Mouse (Mus musculus): ENCODE data around the gene Flnb.

Flnb gene

GRCm38 (mm10) chr14:7944349-7945039, 126.7 kb downstream of the Flnb start:
- no peak for DNase-seq (ENCODE audit: low spot score)

- DNase-seq (ENCODE audit: low spot score), result no peak
Measured at GRCm38 (mm10) chr14:7945261-7945660, 127.5 kb downstream of the Flnb start.

GRCm38 (mm10) chr14:7951234-7951633, 133.5 kb downstream of the Flnb start:
- no peak for DNase-seq (ENCODE audit: low spot score)

GRCm38 (mm10) chr14:7952610-7953254, 135.0 kb downstream of the Flnb start:
- DNase-seq (ENCODE audit: low spot score), result peak; percentile 28

GRCm38 (mm10) chr14:7954071-7954471, 136.3 kb downstream of the Flnb start:
- no peak for DNase-seq (ENCODE audit: low spot score)

- no peak for DNase-seq (ENCODE audit: low spot score)
Measured at GRCm38 (mm10) chr14:7956427-7956826, 138.7 kb downstream of the Flnb start.

- DNase-seq (ENCODE audit: low spot score), result no peak
Measured at GRCm38 (mm10) chr14:7957049-7957448, 139.3 kb downstream of the Flnb start, which contains the start of gene Gm45521. Gene Gm45521, plus strand, starts transcription at chr14:7957288.

GRCm38 (mm10) chr14:7960616-7961015, 142.9 kb downstream of the Flnb start:
- peak; percentile 64 for DNase-seq (ENCODE audit: low spot score)

GRCm38 (mm10) chr14:7961714-7962113, 144.0 kb downstream of the Flnb start:
- DNase-seq (ENCODE audit: low spot score), result peak; percentile 84

- DNase-seq (ENCODE audit: low spot score), result no peak
Measured at GRCm38 (mm10) chr14:7962626-7963025, 144.9 kb downstream of the Flnb start.

GRCm38 (mm10) chr14:7963160-7963559, 145.4 kb downstream of the Flnb start:
- no peak for DNase-seq (ENCODE audit: low spot score)

- peak; percentile 80 for DNase-seq (ENCODE audit: low spot score)
Measured at GRCm38 (mm10) chr14:7964219-7964889, 146.6 kb downstream of the Flnb start.

GRCm38 (mm10) chr14:7971889-7972493, 154.2 kb downstream of the Flnb start:
- no peak for DNase-seq (ENCODE audit: low spot score)

GRCm38 (mm10) chr14:7974643-7975042, 156.9 kb downstream of the Flnb start:
- no peak for DNase-seq (ENCODE audit: low spot score)

- DNase-seq (ENCODE audit: low spot score), result no peak
Measured at GRCm38 (mm10) chr14:7975177-7975576, 157.4 kb downstream of the Flnb start.

GRCm38 (mm10) chr14:7977471-7977870, 159.7 kb downstream of the Flnb start:
- DNase-seq (ENCODE audit: low spot score), result no peak

- no peak for DNase-seq (ENCODE audit: low spot score)
Measured at GRCm38 (mm10) chr14:7978183-7978582, 160.4 kb downstream of the Flnb start.

- peak; percentile 22 for DNase-seq (ENCODE audit: low spot score)
Measured at GRCm38 (mm10) chr14:7981226-7981625, 163.5 kb downstream of the Flnb start.

- DNase-seq (ENCODE audit: low spot score), result no peak
Measured at GRCm38 (mm10) chr14:7986913-7987312, 169.2 kb downstream of the Flnb start.

- no peak for DNase-seq (ENCODE audit: low spot score)
Measured at GRCm38 (mm10) chr14:7989371-7989770, 171.6 kb downstream of the Flnb start.

- no peak for DNase-seq (ENCODE audit: low spot score)
Measured at GRCm38 (mm10) chr14:7989961-7990360, 172.2 kb downstream of the Flnb start.

GRCm38 (mm10) chr14:7991108-7991776, 173.5 kb downstream of the Flnb start:
- no peak for DNase-seq (ENCODE audit: low spot score)
